Mouse (Mus musculus): ENCODE results near the gene Ckap4. TPM values are rescaled to one million over a fixed set of nuclear protein-coding genes. Genes with fewer than 3 reads are reported as not detected.
"Not testable (repeated sequence)": the region's sequence is repeated elsewhere in the genome, so short reads cannot be mapped to it uniquely, and the experiment has no call there.

Gene Ckap4
- total RNA-seq, 1 experiment from 2014 or later: 35.9 TPM

DNA sequence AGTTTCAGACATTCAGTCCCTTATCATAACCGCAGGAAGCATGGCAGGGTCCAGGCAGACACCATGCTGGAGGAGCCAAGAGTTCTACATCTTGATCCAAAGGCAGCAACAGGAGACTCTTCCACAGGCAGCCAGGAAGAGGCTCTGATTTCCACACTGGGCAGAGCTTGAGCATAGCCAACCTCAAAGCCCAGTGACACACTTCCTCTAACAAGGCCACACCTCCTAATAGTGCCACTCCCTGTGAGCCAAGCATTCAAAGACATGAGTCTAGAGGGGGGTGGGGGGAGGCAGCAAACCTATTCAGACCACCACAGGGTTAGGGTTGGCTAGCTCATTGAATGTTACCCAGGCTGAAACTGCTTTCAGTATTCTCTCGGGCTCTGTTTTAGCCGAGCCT, 18.0 kb upstream of the Ckap4 start:
- ATAC-seq (replicated peaks; ENCODE audit: low read depth, poor library complexity, severe bottlenecking): no peak

DNA sequence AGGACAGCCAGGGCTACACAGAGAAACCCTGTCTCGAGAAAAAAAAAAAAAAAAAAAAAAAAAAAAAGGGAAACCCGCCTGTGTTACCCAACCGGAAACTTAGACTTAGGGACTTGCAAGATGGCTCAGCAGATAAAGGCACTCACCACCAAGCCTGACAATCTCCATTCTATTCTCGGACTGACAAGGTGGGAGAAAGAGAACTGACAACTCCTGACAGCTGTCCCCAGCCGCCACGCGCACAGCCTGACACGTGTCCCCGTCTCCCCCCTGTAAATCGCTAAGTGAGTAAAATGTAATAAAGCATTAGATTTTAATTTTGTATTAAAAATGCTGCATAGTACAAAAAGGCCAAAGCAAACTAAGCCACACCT, 16.0 kb upstream of the Ckap4 start:
- ATAC-seq (replicated peaks; ENCODE audit: low read depth, poor library complexity, severe bottlenecking): peak; percentile 90

DNA sequence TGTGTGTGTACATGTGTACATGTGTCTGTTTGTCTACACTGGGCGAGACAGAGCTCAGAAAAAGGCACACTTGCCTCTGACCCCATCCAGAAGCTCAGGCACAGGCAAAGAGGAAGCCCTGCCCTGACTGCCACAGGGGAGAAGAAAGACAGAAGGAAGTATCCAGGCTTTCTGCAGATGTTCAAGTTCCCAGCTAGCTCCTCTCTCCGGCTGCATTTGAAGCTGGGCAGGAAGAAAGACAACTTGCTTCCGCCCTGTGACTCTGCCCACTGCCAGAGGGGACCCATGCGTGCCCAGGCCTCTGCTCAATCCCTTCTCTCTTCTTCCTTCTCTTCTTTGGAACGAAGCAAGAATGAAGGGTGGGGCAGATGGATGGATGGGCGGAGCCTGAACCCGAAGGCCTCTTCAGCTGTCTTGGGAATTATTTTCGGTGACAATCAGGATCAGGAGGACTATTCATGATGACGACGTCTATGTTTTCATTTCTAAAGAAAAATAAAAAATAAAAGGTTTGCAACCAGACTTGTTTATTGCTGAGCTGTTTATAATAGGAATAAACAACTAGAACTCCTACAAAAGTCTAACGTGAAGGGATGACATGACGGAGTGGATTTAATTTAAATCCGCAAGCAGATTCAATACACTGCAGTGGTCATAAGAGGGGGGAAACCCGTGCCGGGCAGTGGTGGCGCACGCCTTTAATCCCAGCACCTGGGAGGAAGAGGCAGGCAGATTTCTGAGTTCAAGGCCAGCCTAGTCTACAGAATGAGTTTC, 15.5 kb upstream of the Ckap4 start:
- peak; percentile 78 for ATAC-seq (replicated peaks; ENCODE audit: low read depth, poor library complexity, severe bottlenecking)

DNA sequence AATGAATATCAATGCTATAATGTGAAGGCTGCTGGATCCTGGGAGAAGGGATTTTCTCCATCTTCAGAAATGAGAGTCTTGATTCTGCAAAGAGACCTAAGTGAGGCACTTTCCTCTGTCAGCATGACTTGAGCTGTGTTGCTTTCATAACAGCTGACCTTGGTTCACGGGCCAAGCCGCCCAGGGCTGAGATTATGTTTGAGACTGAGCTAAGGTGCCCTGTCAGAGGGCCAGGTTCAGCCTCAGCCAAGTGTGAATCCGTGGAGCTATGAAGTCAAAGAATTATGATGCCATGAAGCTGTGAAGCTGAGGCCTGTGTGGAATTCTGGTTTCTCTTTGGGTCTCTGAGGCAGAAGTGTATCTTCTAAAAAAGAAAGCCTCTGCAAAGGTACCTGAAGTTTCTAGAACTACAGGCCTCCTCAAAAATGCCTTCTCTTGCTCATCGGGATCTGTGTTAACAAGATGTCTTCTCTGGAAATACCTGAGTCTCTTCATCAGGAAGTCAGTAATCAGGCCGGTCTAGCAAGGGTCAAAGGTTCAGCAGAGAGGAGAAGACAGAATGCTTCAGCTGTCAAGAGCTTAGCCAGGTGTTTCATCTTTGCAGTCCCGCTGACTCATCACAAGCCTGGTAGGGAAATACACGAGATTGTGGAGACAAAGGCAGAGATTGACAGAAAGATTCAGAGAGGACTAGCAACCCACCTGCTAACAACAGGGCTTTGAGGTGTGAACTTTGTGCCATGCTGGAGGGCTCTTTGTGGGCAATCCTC, 11.2 kb upstream of the Ckap4 start:
- ATAC-seq (replicated peaks; ENCODE audit: low read depth, poor library complexity, severe bottlenecking): no peak

DNA sequence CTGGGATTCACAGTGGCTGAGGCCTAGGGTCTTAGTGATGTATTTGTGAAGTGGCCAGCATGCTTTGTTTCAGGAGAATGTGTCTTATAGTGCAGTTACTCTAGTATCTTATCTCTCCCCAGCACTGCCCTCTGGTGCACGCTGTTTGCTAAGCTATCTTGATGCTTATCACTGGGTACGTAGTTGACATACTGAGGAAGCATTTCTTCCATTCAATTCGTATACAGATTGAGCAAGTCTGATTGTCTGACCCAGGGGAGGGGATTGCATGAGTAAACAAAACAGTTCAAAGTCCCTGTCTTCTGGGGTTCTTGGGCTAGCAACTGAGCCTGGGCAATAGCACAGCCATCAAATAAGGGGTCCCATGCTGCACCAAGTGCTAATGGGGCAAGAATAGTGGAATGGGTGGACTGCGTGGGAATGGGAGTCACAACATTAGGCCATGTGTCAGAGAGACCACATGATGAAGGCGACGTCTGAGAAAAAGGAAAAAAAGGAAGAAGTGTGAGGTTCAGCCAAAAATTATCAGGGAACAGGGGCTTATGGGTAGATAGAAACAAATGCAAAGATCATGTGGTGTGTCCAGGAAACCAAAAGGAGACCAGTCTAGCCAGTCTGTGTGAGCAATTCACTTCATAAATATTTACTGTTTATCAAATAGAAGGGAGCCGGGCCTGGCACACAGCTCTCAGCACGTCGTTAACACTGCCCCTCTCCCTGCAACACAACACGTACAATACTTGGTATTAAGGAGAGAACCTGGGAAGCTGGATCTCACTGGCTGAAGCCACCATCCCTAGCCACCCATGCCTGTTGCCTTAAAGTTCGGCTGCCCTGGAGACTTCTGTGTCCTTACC, 9.2 kb upstream of the Ckap4 start:
- peak; percentile 71 for ATAC-seq (replicated peaks; ENCODE audit: low read depth, poor library complexity, severe bottlenecking)

DNA sequence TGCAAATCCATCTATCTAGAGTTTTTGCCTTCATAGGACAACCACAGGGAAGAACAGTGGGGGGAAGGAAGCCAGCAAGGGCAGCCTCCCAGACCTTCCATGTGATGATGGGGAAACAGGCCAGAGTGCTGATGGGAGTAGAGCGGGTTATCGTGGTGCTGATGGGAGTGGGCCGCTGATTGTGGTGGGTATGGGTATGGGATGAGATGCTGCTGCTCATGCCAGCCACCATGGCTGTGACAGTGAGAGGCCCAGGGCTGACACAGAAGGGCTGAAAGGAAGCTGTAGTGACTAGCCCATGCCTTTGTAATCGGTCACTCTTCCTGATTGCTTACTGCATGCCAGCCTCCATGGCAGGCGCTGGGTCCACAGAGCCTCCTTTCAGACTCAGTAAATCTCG, 5.8 kb upstream of the Ckap4 start:
- no peak for ATAC-seq (replicated peaks; ENCODE audit: low read depth, poor library complexity, severe bottlenecking)

DNA sequence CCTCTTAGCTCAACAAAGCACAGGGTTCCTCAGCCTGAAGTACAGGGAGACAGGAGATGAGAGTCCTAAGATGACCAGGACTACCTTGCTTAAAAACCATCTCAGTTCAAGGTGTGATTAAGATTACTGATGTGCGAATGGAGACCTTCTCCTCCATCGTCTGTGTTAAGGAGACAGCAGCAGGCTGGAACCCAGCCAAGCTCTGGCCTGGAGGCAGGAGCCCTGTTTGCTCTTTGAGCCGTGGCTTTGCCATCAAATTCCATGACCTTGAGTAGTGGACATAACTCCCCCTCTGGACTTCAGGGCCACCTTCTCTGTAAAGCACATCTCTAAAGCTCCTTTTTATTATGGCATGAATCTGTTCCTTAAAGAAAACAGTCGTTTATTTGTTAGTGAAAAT, 2.0 kb upstream of the Ckap4 start:
- ATAC-seq (replicated peaks; ENCODE audit: low read depth, poor library complexity, severe bottlenecking): no peak

DNA sequence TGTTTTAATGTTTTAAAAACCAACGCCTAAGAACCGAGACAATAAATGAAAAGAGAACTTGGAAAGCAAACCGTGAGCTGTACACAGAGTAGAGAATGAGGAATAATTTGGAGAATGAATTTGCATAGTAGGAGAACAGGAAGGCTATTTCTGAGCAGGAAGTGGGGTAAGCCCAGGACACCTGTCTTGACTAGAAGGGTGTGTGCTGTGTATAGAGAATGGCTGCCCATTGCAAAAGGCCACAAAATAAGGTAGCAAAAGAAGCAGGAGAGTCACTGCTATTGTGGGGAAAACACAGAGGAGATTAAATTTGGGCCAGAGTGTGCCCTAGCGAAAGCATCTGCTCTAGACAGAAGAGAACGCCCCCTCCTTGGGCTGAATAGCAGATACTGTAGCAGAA, 1.6 kb upstream of the Ckap4 start:
- no peak; the same call in 1 of the 2 replicates for ATAC-seq (replicated peaks; ENCODE audit: low read depth, poor library complexity, severe bottlenecking)

DNA sequence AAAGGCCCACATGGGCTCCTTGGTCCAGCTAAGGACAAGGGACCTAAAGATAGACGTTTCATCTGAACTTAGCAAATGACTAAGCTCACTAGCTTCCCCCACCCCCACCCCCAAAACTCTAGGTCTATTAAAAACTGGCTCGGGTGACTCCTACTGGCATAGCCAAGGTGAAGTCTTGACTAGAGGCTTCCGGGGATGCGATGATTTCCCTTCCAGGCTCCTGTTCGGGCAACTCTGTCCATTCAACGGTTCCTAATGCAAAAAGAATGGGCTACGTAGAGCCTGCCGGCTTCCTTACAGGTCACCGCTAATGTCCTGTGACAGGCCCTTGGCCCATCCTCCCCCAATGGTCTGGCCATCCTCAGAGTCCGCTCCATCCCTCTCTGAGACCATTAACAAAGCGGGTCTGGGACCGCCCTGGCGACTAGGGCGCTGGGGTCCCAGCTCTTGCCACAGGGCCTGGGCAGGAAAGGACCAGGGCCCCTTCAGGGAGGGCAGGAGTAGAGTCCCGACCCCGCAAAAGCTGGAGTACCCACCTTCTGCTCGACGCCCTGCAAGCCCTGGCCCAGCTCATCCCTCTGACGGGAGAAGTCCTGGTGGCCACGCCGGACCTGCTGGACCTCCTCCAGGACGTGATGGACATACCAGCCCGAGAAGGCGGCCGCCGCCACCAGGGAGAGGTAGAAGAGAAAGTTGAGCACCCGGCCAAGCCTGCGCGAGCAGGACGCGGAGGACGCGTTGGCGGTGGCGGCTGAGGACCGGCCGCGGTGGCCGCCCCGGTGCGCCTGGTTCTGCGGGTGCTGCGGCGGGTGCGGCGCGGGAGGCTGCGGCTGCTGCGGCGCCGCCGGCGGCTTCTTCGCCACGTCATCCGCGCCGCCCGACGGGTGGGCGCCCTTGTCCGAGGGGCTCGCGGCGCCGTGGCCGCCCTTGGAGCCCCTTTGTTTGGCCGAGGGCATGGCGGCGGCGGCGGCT, 665 bp downstream of the Ckap4 start:
- 0 out of 2 replicates have a peak, but pooled peaks have one; percentile 23 for ATAC-seq (replicated peaks; ENCODE audit: low read depth, poor library complexity, severe bottlenecking)

DNA sequence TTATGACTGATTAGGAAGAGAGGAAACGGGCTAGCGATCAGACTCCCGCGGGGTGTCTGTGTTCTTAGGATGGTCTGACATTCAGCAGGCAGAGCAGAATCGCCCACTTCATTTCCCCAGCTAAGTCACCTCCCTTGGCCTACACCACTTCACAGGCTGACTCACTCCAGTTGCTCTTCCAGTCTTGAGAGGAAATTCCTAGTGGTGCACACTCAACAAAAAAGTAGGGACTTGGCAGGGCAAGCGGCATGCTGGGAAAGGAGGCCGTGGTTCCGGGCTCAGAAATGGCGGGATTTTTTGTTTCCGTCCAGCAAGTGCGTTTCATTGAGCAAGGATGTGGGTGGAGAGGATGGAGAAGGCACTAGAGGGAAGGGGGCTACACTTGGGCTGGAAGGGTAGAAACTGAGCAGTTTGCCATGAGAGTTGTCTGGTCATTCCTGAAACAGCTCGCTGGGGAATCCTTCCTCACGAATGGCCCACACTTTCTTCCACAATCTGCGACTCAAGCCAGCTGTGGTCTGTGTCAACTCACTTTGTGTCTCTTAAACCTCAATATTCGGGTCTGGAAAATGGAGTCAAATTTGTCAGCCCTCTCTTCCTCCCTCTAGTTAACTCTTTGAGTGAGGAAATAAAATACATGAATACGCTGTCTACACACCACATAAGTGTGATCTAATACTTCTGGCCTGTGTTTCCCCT, 1.5 kb downstream of the Ckap4 start:
- no peak for ATAC-seq (replicated peaks; ENCODE audit: low read depth, poor library complexity, severe bottlenecking)

DNA sequence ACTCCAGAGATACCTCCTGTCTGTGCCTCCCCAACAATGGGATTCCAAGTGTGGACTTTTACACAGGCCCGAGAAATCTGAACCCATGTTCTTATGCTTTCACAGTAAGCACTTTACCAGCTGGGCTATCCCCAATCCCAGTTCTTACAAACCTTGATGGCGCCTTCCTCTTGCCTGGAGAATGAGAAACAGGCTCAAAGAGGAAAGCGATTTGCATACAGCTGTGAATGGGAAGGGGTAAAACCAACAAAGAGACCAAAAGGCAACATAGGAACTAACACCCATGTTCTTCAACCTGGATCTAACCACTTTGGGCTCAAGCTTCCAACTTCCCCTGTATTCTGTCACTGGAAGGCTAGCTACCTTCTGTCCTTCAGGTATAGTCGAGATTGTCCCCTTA, 2.3 kb downstream of the Ckap4 start:
- no peak for ATAC-seq (replicated peaks; ENCODE audit: low read depth, poor library complexity, severe bottlenecking)

DNA sequence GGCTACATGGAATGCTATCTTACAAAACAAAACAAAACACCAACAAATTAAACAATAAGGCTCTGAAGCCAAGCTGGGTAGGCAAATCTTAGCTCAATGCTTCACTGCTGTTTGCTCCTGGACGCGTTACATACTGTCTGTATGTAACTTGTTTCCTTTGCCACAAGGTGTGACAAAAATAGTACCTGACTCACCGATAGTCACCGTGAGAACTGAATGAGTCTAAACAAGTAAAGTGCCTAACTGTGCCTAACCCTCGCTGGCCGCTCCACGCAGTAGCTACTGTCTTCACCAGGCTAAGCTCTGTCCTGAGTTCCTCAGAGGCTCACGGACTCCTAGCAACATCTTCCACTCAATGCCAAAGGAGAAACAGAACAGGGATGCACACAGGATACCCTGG, 3.5 kb downstream of the Ckap4 start:
- ATAC-seq (replicated peaks; ENCODE audit: low read depth, poor library complexity, severe bottlenecking): no peak

DNA sequence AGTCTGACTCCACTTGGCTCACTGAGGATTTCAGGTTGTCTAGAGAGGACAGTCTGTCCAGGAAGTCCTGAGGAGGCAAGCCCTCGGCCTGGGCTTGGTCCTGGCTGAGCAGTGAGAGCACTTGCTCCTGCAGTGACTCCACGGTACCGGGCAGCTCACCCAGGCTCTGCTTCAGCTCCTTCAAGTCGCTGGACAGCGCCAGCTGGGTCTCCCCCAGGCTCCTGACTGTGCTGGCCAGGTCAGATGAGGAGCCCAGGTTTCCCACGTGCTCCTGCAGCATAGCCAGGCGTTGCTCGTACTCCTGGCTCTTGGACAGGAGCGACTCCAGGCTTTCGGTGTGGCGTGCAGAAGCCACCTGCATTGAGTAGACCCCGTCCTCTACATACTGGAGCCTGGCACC, 6.2 kb downstream of the Ckap4 start:
- ATAC-seq (replicated peaks; ENCODE audit: low read depth, poor library complexity, severe bottlenecking): no peak

DNA sequence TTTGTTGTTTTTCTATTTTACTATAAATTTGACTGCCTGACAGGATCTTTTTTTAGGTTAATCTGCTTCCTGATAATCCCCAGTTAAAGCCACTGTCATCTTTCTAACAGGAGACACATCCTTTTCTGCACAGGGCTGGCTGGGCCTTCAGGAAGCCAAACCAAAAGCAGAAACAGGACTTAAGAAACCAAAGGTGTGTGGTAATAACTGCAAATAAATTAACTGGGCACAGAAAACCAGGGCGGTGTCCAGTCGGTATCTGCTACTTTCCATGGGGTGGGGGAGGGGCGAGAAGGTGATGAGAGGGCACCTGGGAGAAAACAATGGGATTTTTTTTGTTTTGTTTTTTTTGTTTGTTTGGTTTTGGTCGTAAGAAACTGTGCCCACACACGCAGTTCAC, 6.8 kb downstream of the Ckap4 start:
- ATAC-seq (replicated peaks; ENCODE audit: low read depth, poor library complexity, severe bottlenecking): 0 out of 2 replicates have a peak, but pooled peaks have one; percentile 35

DNA sequence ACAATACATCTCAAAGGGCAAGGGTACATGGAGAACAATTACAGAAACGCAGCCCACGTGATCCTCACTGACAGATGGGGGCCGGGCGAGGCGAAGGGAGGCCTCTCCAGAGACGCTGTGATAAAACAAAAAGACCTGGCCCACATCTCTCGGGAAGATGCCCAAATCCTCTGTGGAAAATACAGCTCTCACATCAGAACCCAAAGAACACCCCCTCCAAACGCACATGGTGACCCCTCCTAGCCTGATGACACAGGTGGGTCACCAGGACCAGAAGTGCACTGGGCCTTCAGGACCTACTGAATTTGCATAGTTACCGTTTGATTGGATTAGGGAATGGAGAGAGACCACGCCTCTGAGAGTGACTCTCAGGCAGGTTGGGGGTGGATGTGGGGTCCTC, 7.4 kb downstream of the Ckap4 start:
- no peak for ATAC-seq (replicated peaks; ENCODE audit: low read depth, poor library complexity, severe bottlenecking)

DNA sequence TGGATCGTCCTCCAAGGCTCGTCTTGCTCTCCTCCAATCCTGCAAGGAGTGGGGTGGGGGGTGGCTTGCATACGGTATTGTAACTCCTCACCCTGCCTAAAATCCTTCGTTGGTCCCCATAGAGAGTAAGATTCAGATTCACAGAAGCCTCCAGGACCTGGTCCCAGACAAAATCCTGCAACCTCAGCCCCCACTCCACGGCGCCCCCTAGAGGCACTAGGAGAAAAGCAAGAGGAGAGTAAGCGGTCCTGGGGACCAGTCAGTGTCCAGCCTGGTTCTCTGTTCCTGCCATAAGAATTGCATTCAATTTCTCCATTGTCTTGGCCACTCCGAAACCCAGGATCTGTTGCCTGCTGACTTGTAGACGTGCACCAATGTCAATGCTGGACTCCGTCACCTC, 10.2 kb downstream of the Ckap4 start:
- no peak; the same call in 1 of the 2 replicates for ATAC-seq (replicated peaks; ENCODE audit: low read depth, poor library complexity, severe bottlenecking)

DNA sequence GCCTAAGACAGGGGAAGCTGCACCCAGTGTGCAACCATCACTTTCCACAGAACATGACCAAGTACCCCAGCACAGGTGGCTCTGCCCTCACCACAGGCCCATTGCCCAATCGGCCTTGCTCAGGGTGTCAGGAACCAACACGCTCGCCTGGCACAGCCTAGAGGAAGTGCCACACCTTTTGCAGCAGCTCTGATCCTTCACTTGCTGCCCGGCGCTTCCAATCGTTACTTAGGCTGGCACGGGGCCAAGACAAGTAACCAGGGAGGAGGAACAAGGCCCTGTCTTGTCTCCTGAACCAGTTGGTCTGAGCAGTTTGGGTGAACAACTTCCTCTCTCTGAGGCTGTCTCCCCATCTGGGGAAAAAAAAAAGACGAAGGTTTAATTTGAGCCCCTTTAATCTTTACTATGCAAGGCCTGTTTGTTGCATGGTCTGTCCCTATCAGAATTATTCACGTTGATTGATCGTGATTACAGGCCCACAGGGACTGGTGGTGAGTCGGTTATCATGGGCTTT, 17.4 kb downstream of the Ckap4 start:
- ATAC-seq (replicated peaks; ENCODE audit: low read depth, poor library complexity, severe bottlenecking): peak; percentile 89

DNA sequence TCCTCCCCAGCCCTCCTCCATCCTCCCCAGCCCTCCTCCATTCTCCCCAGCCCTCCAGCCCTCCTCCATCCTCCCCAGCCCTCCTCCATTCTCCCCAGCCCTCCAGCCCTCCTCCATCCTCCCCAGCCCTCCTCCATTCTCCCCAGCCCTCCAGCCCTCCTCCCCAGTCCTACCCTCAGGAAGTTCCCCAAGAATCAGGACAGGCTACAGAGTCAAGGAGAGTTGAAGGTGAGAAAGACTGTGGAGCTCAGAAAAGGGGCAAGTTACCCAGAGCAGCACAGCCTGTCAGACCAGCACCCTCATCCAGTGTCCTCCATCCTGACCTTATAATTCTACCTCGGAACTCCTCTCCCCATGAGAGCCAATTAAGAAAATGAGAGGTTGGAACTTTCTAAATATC, 17.9 kb downstream of the Ckap4 start:
- not testable (repeated sequence) for ATAC-seq (replicated peaks; ENCODE audit: low read depth, poor library complexity, severe bottlenecking)

DNA sequence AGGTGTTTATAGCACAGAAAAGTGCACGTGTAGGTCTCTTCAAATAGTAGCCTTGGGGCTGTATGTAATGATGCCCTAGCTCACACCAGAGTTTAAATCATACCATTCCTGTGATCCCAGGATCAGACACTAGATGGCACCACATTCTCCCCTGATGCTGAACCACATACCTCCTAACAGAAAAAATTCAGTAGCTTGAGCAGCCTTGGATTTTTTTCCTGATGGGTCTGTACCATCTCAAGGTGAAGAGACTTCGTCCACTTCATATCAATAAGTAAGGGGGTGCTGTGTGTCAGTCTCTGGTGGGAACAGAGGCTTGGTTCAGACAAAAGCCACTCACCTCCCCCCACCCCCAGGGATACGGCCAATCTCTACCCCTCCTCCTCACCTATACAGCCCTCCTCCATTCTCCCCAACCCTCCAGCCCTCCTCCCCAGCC, 18.3 kb downstream of the Ckap4 start:
- ATAC-seq (replicated peaks; ENCODE audit: low read depth, poor library complexity, severe bottlenecking): peak; percentile 68
